Mouse (Mus musculus): ENCODE results near the gene Perp.

Gene Perp

DNA sequence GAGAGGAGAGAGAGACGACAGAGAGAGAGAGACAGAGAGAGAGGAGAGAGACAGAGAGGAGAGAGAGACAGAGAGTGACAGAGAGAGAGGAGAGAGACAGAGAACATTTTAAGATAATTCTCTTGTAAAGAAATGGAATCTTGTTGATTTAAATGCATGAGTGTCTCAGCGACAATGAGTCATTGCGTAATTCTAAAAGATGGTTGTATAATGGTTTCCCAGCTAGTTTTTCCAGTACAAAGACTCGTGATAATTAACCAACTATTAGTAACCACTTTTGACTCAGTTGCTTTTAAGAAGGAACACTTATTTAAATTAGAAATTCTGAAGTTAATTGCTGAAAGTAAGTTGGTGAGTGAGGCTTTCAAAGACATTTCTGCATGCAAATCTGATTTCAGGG, 16.6 kb downstream of the Perp start:
- in situ Hi-C loops (cut with MboI; ENCODE audit: low sequenced_read_pairs) = no loop called here

DNA sequence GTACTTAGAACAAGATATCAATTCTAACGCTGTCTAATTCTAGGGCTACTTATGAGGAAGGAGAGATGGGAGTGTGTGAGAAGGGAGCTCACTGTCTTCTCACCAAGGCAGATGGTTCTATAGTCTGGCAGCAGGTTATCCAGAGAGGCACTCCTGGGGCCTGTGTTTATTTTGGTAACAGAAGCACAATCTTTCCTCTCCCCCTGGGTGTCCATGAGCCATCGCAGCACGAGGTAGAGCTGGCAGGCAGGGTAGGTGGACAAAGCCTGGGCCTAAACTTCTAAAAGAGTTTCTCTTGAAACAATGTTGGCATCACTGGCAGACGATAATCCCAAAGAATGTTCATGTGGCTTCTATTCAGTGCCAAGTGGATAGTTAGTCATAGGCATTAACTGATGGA, 18.5 kb downstream of the Perp start:
- in situ Hi-C loops (cut with MboI; ENCODE audit: low sequenced_read_pairs) = no loop called here

DNA sequence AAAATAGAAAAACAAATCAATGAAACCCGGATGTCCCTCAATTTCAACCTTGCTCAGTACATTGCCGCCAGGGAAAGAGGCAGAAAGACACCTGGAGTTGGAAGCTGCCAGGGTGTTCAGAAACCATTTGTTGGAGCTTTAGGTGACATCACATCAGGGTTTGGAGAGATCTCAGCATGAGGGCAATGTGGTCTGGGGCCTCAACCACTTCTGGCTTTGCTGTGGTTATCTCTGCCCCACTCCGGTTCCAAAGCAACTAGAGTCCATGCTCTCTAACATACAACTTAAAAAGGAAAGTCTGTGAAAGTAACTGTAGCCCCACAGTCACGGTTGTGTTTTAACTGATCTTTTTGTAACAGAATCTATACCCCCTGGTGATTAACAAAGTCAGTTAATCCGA, 19.9 kb downstream of the Perp start:
- in situ Hi-C loops (cut with MboI; ENCODE audit: low sequenced_read_pairs) = no loop called here

DNA sequence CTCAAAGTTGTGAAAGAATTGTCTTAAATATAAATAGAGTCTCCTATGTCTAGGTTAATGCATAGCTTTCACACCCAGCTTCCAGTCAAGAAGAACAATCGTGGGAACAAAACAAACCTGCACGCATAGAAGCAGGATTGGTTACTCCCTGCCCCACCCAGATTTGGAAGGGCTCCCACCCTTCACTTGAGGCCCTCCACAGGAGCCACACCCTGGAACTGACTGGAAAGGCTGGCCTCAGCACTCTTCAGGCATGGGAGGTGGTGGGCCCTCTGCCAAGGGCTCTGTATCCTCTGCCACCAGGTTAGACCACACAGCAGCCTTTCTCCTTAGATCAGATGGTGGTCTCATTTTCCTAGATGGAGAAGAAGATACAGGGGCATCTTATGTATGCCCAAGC, 26.2 kb downstream of the Perp start:
- in situ Hi-C loops (cut with MboI; ENCODE audit: low sequenced_read_pairs) = no loop called here

DNA sequence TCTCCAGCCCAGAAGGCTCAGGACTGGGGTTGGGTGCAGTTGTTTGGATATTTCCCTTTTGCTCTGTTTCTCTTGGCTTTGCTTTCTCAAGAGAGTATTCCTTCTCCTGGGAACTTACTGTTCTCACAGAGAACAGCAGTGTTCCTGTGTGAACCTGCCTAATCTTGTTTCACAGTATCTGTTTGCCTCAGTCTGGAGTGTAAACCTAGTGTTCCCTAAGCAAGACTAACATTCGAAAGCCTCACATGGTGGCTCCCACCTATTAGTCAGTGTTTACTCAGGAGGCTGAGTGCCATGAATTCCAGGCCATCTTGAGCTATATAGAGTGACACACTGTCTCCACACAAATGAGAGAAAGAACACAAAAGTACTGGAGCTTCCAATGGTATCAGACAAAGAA, 31.4 kb downstream of the Perp start:
- in situ Hi-C loops (cut with MboI; ENCODE audit: low sequenced_read_pairs) = no loop called here

DNA sequence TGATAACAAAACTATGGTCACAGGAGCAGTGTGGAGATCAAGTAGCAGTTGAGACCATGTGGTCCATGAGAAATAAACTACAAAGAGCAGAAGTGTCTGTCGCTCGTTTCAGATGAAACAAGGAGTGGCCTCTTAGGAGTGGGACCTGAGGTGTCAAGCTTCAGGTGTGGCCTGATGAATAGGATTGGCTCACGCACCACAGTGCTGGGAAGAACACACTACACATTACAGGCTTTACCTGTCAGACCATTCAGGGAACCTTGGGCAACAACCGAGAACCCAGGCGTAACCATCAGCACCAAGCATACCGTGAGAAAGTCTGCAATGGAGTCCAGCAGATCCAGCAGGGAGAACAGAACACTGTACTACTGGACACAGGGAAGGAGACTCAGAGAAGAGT, 33.3 kb downstream of the Perp start:
- in situ Hi-C loops (cut with MboI; ENCODE audit: low sequenced_read_pairs) = no loop called here

DNA sequence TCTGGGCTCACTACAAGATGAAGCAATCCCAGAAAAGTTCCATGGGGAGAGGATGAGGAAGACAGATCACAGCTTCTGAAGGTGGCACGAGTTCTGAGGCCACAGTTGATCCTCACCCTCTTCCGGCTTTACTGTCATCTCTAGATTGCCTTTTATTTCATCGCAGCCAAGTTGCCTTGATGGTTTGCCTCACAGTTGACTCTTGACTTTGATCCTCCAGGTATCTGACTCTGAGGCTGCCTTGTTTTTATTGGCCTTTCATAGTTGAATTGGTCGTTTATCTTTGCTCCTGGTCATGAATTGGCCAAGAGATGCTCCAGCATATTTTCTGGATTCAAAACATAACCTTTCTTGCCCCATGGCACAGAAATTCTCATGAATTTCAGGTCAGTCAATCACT, 34.3 kb downstream of the Perp start:
- in situ Hi-C loops (cut with MboI; ENCODE audit: low sequenced_read_pairs) = no loop called here

DNA sequence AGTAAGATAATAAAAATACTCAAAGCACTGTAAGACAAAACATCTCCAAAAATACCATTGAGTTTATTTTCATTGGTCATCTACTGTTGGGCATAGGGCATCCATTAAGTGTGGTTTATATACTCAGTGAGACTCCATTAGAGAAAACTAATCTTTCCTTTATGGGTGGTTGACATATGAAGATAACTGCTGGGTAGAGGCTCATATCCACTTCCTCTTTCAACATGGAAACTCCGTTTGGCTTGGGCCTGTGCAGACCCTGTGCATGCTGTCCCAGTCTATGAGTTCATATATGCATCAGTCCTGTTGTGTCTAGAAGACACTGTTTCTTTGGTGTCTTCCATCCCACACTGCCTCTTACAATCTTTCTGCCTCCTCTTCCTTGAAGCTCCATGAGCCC, 34.9 kb downstream of the Perp start:
- in situ Hi-C loops (cut with MboI; ENCODE audit: low sequenced_read_pairs) = no loop called here

DNA sequence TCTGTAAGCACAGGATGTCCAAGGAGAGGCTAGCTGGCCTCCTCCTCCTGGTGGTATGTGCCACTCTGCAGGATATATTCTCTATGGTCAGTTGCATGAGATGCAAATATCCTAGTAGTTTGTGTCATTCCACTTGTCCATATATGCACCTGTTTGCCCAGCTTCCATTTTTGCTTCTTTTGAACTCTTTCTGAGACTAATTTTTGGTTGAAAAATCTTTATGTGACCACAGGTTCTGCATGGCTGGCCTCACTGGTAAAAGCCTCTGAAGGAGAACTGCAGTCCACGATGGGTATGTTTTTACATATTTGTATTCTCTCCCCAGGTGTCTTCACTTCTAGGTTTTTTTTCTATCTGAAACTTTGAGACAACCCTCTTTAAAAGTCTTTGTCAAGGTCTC, 37.4 kb downstream of the Perp start:
- in situ Hi-C loops (cut with MboI; ENCODE audit: low sequenced_read_pairs) = no loop called here

DNA sequence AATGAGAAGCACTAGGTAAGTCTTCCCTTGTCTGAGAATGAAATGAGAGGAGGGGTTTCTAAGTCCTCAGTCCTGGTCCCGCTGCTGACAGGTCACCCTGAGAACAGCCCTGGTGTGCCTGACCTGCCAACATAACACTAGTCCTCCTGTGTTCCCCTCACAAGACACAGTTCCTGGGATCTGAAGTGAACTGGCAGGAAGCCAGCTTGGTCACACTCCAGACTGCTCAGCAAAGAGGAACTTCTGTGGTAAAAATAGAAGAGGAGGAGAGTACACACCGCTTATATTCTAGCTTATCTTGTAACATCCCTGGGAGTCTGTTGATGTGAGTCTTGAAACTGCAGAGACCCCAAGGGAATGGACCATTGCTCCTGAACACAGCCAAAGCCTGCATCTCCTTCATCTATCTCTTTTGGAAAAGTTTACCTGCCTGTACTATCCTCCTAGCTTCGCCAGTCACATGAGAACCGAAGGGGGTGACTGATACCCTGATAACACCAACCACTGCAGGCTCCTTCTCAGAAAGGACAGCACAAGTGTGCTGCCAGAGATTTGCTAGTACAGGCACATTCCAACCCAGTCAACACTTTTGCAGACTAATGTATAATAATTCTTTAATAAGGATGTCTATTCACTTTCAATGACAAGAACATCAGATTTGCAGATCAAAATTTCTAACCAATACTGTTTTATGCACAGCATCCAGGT, 42.3 kb downstream of the Perp start:
- in situ Hi-C loops (cut with MboI; ENCODE audit: low sequenced_read_pairs) = no loop called here

DNA sequence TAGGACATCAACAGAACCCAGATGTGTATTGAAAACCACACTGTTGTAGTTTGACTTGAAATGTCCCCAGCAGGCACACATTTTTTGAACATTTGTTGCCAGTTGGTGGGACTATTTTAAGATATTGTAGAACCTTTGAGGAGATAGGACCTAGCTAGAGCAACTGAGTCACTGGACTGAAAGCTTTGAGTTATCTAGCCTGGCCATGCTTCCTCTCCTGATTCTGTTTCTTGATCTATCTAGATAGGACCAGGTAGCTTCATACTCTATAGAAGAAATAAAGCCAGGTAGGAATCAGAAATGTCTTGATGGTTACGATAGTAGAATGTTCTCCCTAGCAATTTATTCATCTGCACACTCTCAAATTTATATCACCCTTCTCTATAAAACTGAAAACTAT, 43.9 kb downstream of the Perp start:
- in situ Hi-C loops (cut with MboI; ENCODE audit: low sequenced_read_pairs) = no loop called here

DNA sequence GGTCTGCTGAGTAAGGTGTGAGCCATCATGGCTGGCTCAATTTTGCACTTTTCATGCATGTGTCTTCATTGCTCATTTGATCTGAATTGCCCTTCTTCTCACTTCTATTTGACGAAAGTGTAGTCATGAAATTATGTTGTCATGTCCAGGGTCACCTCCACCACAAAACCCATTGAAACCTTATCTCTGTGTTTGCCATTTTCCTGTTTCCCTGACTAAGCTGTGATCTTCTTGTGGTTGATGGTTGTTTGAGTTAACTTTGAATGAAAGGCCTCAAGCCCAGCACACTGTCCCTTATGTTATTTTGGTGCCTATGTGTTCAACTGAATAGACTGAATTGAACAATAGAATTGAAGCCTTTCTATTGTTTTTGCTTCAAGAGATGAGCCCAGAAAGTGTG, 44.4 kb downstream of the Perp start:
- in situ Hi-C loops (cut with MboI; ENCODE audit: low sequenced_read_pairs) = no loop called here

DNA sequence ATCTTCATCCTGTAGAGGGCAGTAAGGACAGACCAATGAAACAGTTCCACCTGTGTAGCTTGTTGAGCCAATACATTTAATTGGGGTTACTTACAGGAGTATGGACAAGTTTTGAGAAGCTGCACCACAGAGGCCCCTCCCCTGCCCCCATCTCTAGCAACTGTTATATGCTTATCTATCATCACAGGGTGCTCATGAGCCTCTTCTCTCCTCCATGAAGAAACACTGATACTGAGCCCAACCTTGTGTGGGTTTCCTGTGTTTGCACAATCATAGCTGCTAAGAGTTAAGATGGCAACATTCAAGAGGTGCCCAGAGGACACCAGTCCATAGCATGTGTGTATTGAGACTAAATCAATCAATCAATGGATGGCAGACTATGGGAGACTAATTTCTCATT, 46.3 kb downstream of the Perp start:
- in situ Hi-C loops (cut with MboI; ENCODE audit: low sequenced_read_pairs) = no loop called here

DNA sequence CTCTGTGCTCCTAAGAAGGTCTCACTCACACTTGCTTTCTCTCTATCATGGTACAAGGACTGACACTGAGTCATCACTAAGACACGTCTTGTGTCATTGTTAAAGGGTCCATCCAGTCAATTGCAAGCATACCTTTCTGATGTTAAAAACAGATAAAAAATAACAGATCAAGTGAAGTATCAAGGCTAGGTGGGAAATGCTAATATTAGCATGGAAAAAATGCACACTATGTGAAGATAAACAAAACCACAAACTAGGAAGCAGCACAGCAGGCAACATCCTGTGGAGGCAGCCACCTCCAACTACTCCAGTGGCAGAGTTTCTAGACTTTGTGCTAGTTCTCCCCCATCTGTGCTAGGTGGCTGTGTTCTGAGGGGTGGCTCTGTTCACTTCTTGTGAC, 47.3 kb downstream of the Perp start:
- in situ Hi-C loops (cut with MboI; ENCODE audit: low sequenced_read_pairs) = no loop called here

DNA sequence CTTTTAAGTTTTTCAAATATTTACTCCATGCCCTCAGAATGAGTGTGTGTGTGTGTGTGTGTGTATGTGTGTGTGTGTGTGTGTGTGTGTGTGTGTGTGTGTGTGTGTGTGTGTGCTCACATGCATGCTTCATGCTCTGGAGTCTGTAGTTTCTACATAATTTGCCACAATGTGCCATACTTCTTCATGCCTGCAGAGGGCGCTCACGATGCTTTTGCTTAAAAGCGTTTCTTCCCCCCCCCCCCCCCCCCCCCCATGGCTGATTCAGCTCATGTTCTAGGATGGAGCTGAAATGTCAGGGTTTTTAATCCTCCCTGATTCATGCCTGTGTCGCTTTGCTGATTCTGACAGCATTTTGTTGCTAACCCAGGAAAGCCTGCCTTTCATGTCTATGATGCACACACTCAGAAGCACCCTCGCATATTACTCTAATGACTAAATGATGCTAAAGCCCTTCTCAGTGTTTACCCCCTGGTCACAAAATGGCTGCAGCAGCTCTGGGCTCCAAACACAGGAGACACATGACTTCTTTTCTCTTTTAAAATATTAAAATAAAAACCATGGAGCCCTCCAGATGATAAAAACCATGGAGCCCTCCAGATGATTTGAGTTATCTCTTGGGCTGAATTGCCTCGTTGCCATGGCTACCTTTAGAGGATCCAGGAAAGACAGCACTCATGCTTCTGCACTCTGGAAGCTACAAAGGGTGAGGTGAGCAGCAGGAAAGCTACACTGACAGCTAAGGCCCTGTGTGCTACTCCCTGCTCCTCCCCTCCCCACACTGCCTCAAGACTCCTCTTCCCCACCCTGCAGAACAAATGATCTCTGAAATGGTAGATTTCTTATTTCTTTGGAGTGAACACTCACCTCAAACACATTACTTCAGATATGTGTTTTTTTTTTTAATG, 49.7 kb downstream of the Perp start:
- in situ Hi-C loops (cut with MboI; ENCODE audit: low sequenced_read_pairs) = no loop called here

DNA sequence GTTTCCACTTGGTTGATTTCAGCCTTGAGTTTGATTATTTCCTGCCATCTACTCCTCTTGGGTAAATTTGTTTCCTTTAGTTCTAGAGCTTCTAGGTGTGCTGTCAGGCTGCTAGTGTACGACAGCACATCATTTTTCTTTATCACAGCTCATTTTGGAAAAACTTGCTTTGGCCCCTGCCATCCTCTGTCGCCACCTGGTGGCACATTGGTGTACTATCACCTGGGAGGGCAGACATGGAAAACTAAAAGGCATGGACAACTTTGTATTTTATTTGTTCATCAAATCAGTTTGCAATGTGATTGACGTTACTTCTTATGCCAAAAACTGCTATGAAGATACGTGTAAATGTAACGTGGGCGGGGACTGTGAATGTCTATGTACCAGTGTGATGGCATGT, 59.3 kb downstream of the Perp start:
- in situ Hi-C loops (cut with MboI; ENCODE audit: low sequenced_read_pairs) = loop anchor here (25.0 kb wide), 2 partner anchors 583 to 783 kb away; no protein-coding TSS in a partner anchor

All from CH12F3 (cell line).